Mouse (Mus musculus) left cerebral cortex, postnatal 4 days (tissue): ENCODE measurements around the gene Elmo2. TPM values are rescaled to one million over a fixed set of nuclear protein-coding genes. Genes with fewer than 3 reads are reported as not detected.

Experiments
- DNase-seq: peaks from one replicate; pipeline ENCODE4 v3.0.0-alpha.2; 2022
- intact Hi-C: fragments of 180-260 bp; cut with DNase I; formaldehyde crosslinking; loops from one replicate; pipeline ENCODE4 v1.15.1; 2025
- total RNA-seq, 2 experiments: library from RNA; stranded (reverse); gene quantifications; 2 replicates each; pipeline ENCODE4 v1.2.3; 2021

The Elmo2 gene
- 10 to 100 TPM; 79.3 to 80.6 TPM for total RNA-seq

- intact Hi-C loops = no loop called here
These were observed at the start of gene Elmo2 for GRCm38 (mm10) chr2:165326304-165327190. Gene Elmo2 (minus strand): TSS chr2:165326479.

GRCm38 (mm10) chr2:165376001-165376400 lies 49.7 kb upstream of the Elmo2 start:
- intact Hi-C loops = no loop called here
- DNase-seq = no peak

More at GRCm38 (mm10) chr2:165326304-165327190, at the start of gene Elmo2:
- peak; percentile 96 for DNase-seq

- no peak for DNase-seq
- intact Hi-C loops = no loop called here
These were observed 49.2 kb upstream of the Elmo2 start for GRCm38 (mm10) chr2:165375478-165375877.

- intact Hi-C loops = no loop called here
- peak; percentile 28 for DNase-seq
These were observed 44.8 kb upstream of the Elmo2 start for GRCm38 (mm10) chr2:165371066-165371465.

- intact Hi-C loops = no loop called here
- DNase-seq = no peak
These were observed 44.1 kb upstream of the Elmo2 start for GRCm38 (mm10) chr2:165370348-165370747.

- peak; percentile 56 for DNase-seq
- intact Hi-C loops = loop anchor here (10.0 kb wide), 1 partner anchor 116 kb away; no protein-coding TSS in a partner anchor
These were observed 42.2 kb upstream of the Elmo2 start, which contains the start of gene Zfp663 for GRCm38 (mm10) chr2:165368496-165368895. Gene Zfp663 (minus strand): TSS chr2:165368729.

GRCm38 (mm10) chr2:165367868-165368439 lies 41.7 kb upstream of the Elmo2 start:
- DNase-seq = no peak
- intact Hi-C loops = loop anchor here (10.0 kb wide), 1 partner anchor 117 kb away; no protein-coding TSS in a partner anchor

- intact Hi-C loops = loop anchor here (10.0 kb wide), 1 partner anchor 118 kb away; no protein-coding TSS in a partner anchor
- DNase-seq = no peak
These were observed 40.8 kb upstream of the Elmo2 start for GRCm38 (mm10) chr2:165367047-165367520.

GRCm38 (mm10) chr2:165364334-165365091 lies 38.2 kb upstream of the Elmo2 start:
- intact Hi-C loops = loop anchor here (5.0 to 10.0 kb wide), 2 partner anchors 120 to 287 kb away; no protein-coding TSS in a partner anchor
- peak; percentile 77 for DNase-seq

- DNase-seq = no peak
- intact Hi-C loops = loop anchor here (5.0 to 10.0 kb wide), 2 partner anchors 122 to 286 kb away; no protein-coding TSS in a partner anchor
These were observed 37.0 kb upstream of the Elmo2 start for GRCm38 (mm10) chr2:165363282-165363681.

GRCm38 (mm10) chr2:165360861-165361260 lies 34.6 kb upstream of the Elmo2 start:
- DNase-seq = peak; percentile 55
- intact Hi-C loops = loop anchor here (5.0 to 10.0 kb wide), 2 partner anchors 124 to 284 kb away; no protein-coding TSS in a partner anchor

GRCm38 (mm10) chr2:165351828-165352513 lies 25.7 kb upstream of the Elmo2 start:
- intact Hi-C loops = no loop called here

GRCm38 (mm10) chr2:165349466-165349865 lies 23.2 kb upstream of the Elmo2 start:
- intact Hi-C loops = loop anchor here (5.0 kb wide), 1 partner anchor 272 kb away; no protein-coding TSS in a partner anchor
- DNase-seq = peak; percentile 49

More at GRCm38 (mm10) chr2:165351828-165352513, 25.7 kb upstream of the Elmo2 start:
- DNase-seq = no peak

GRCm38 (mm10) chr2:165346180-165346579 lies 19.9 kb upstream of the Elmo2 start:
- intact Hi-C loops = loop anchor here (5.0 kb wide), 1 partner anchor 269 kb away; no protein-coding TSS in a partner anchor
- no peak for DNase-seq

GRCm38 (mm10) chr2:165337191-165337590 lies 10.9 kb upstream of the Elmo2 start:
- intact Hi-C loops = no loop called here
- peak; percentile 72 for DNase-seq

- no peak for DNase-seq
- intact Hi-C loops = no loop called here
These were observed 6.4 kb upstream of the Elmo2 start for GRCm38 (mm10) chr2:165332610-165333210.

GRCm38 (mm10) chr2:165329703-165330102 lies 3.4 kb upstream of the Elmo2 start:
- no peak for DNase-seq
- intact Hi-C loops = no loop called here

- intact Hi-C loops = no loop called here
- no peak for DNase-seq
These were observed 2.5 kb upstream of the Elmo2 start for GRCm38 (mm10) chr2:165328746-165329145.

GRCm38 (mm10) chr2:165327386-165327785 lies 1.1 kb upstream of the Elmo2 start:
- DNase-seq = no peak
- intact Hi-C loops = no loop called here
